Mouse (Mus musculus) CH12.LX (cell line): ENCODE data around the gene Ccno.

Source experiments
- CTCF ChIP-seq, 2 experiments: IDR thresholded peaks in 1 of 2; conservative IDR thresholded peaks in 1 of 2; 2 replicates each; pipeline ENCODE4 v1.5.1; 2011 to 2012; ENCODE audit warnings: low read depth in 2 of 2, low read length in 2 of 2, improper control_type of control experiment in 1 of 2, inconsistent platforms in 1 of 2, mild to moderate bottlenecking in 1 of 2, moderate library complexity in 1 of 2
- RAD21 ChIP-seq: IDR thresholded peaks from 2 replicates; pipeline ENCODE4 v1.6.1; 2011; ENCODE audit warnings: low read depth, mild to moderate bottlenecking, low read length, improper control_type of control experiment, moderate library complexity
- USF1 ChIP-seq: IDR thresholded peaks from 2 replicates; pipeline ENCODE4 v1.6.1; 2014; ENCODE audit warnings: low read depth, mild to moderate bottlenecking, inconsistent platforms, low read length, improper control_type of control experiment

- no peak for TF ChIP-seq RAD21
- TF ChIP-seq USF1 = no peak
- no peak for TF ChIP-seq CTCF (conservative IDR thresholded peaks at IDR 0.05 in 1 of 2, IDR thresholded peaks at IDR 0.05 in 1 of 2; ENCODE audit: low read depth in 2 of 2, low read length in 2 of 2)
Observed at GRCm38 (mm10) chr13:112963081-112963480, 24.5 kb upstream of the Ccno start.
